Mouse (Mus musculus): ENCODE data around the gene Mtcl1.

GRCm38 (mm10) chr17:66470020-66470419, 20.5 kb upstream of the Mtcl1 start:
- TF ChIP-seq CTCF (IDR thresholded peaks at IDR 0.05) (no peak), EP300 (IDR thresholded peaks at IDR 0.05; ENCODE audit: insufficient read depth, low read depth, low read length) (no peak), POLR2A (IDR thresholded peaks at IDR 0.05; ENCODE audit: insufficient read depth, low read depth, low read length) (no peak)

Measured in heart, adult 2 months (tissue).